Comparison of ENCODE assay signal across 8 mouse cellular contexts in the genomic region with DNA sequence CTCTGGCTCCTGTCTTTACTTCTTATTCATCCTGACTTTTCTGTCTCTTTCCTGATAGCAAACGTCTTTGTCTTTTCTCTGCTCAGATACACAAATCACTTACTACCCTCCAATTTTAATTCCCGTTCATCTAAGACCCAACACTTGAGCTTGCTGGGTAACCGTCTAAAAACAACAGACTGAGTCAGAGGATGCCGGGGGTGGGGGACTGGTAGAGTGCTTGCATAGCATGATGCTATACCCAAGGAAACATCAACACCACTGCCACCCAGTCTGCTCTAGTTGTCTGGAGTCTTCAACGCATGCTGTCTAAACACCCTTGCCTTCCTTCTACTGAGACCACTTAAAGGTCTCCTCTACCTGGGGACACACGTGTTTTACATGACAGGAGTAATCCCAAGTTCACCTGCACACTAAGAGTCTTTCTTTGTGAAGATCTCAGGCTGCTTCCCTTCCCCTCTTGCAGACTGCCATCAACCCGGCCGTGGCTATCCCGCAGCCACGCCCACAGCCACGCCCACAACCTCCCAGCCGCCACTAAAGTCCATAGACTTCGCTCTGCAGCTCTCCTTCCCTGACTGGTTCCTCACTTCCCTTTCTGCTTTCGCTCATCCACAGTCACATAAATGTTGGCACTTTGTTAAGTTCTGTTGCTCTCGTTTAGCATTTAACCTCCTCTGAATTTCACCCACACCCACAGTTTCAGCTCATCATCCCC. TPM values are rescaled to one million over a fixed set of nuclear protein-coding genes. Genes with fewer than 3 reads are reported as not detected.
DNase-seq lines count a peak whose midpoint lies in the region; ATAC-seq lines count a peak whose summit lies in the region.

No protein-coding gene starts in this region.

- H3K4me3 ChIP-seq in embryonic facial prominence, embryonic 11.5 days (ENCODE audit: low read depth, low read length): peak overlapping the region; percentile 11; the same call in 1 of the 2 replicates
- H3K4me3 ChIP-seq in heart, embryonic 13.5 days: peak overlapping the region; percentile 32
- peak overlapping the region; percentile 35 for H3K4me3 ChIP-seq in kidney, embryonic 15.5 days (replicated peaks)

- intact Hi-C loops in left cerebral cortex, postnatal 14 days (cut with DNase I): no loop called here

- H3K4me2 ChIP-seq in embryonic facial prominence, embryonic 11.5 days (ENCODE audit: low read depth, low read length): peak overlapping the region; percentile 34
- peak overlapping the region; percentile 63 for H3K4me2 ChIP-seq in heart, embryonic 13.5 days
- peak overlapping the region; percentile 63 for H3K4me2 ChIP-seq in kidney, embryonic 15.5 days

- no peaks in the 10 kb centered on the region for H3K4me1 ChIP-seq in embryonic facial prominence, embryonic 11.5 days (ENCODE audit: control insufficient read depth, insufficient read depth, low read length)
- H3K4me1 ChIP-seq in heart, embryonic 13.5 days: peaks cover 80% of the 10 kb centered on the region
- peaks cover 24% of the 10 kb centered on the region for H3K4me1 ChIP-seq in kidney, embryonic 15.5 days

- no peaks in the 10 kb centered on the region for H3K9me3 ChIP-seq in embryonic facial prominence, embryonic 11.5 days (replicated peaks; ENCODE audit: control insufficient read depth, low read length)
- no peaks in the 10 kb centered on the region for H3K9me3 ChIP-seq in heart, embryonic 13.5 days
- no peaks in the 10 kb centered on the region for H3K9me3 ChIP-seq in kidney, embryonic 15.5 days (replicated peaks)

- H3K36me3 ChIP-seq in embryonic facial prominence, embryonic 11.5 days (replicated peaks; ENCODE audit: control insufficient read depth, insufficient read depth, low read depth, low read length): no peaks in the 10 kb centered on the region
- no peaks in the 10 kb centered on the region for H3K36me3 ChIP-seq in heart, embryonic 13.5 days
- no peaks in the 10 kb centered on the region for H3K36me3 ChIP-seq in kidney, embryonic 15.5 days

- no peak overlapping the region for H3K27ac ChIP-seq in embryonic facial prominence, embryonic 11.5 days (replicated peaks; ENCODE audit: low read depth, low read length)
- H3K27ac ChIP-seq in heart, embryonic 13.5 days (replicated peaks): peak overlapping the region; percentile 66
- no peak overlapping the region for H3K27ac ChIP-seq in kidney, embryonic 15.5 days

- H3K9ac ChIP-seq in embryonic facial prominence, embryonic 11.5 days (replicated peaks; ENCODE audit: low read length): 0 out of 2 replicates have a peak overlapping the region, but pooled peaks have one; percentile 22
- peak overlapping the region; percentile 51; the same call in 1 of the 2 replicates for H3K9ac ChIP-seq in heart, embryonic 13.5 days
- H3K9ac ChIP-seq in kidney, embryonic 15.5 days: 0 out of 2 replicates have a peak overlapping the region, but pooled peaks have one; percentile 36

- 10% methylated on average over 15 of the region's 15 CpGs for WGBS in embryonic facial prominence, embryonic 11.5 days
- WGBS in heart, embryonic 13.5 days: 9% methylated on average over 15 of the region's 15 CpGs
- WGBS in kidney, embryonic 15.5 days: 9% methylated on average over 15 of the region's 15 CpGs

- peak; percentile 30 to 37 for DNase-seq in left cerebral cortex, postnatal 14 days (ENCODE audit: low spot score in 2 of 2)
- no peak for DNase-seq in left cerebral cortex, adult 8-10 months (ENCODE audit: low spot score in 2 of 2)
- peak; percentile 90 for DNase-seq in embryonic facial prominence, embryonic 11.5 days (ENCODE audit: low spot score)
- peak; percentile 82 for DNase-seq in lung, postnatal 10 days
- DNase-seq in ovary, postnatal 10 days (ENCODE audit: low spot score): peak; percentile 21
- DNase-seq in yolk sac, embryonic 10.5 days (ENCODE audit: low spot score): peak; percentile 77

- no peaks in the 10 kb centered on the region for H3K27me3 ChIP-seq in embryonic facial prominence, embryonic 11.5 days (ENCODE audit: control insufficient read depth, insufficient read depth, low read length)
- no peaks in the 10 kb centered on the region for H3K27me3 ChIP-seq in heart, embryonic 13.5 days (replicated peaks)
- peaks cover 13% of the 10 kb centered on the region; the same call in 1 of the 2 replicates for H3K27me3 ChIP-seq in kidney, embryonic 15.5 days

- no peak for ATAC-seq in embryonic facial prominence, embryonic 11.5 days (replicated peaks; ENCODE audit: insufficient number of reproducible peaks, low FRiP score, low TSS enrichment, low read depth)
- ATAC-seq in heart, embryonic 13.5 days (ENCODE audit: extremely low read depth, insufficient number of reproducible peaks, low FRiP score, low TSS enrichment): no peak
- ATAC-seq in kidney, embryonic 15.5 days (replicated peaks; ENCODE audit: low FRiP score): no peak; the same call in 1 of the 2 replicates

RNA-seq across cellular contexts. Expression of a gene that starts 17.5 kb away (rescaled TPM):
- total RNA-seq in left cerebral cortex, postnatal 14 days (2021): 10 to 100 TPM in 1 of 2 experiments, 1 to 10 TPM in 1; 9.9 to 11.3 TPM
- 1 to 10 TPM; 4.8 to 6.2 (median 5.5) TPM for total RNA-seq in left cerebral cortex, adult 8-10 months (2022)
- polyA plus RNA-seq in embryonic facial prominence, embryonic 11.5 days (2014; fragmentation: Nextera tagmentation; extraction: Ambion mirVana): 0.39 and 0.41 TPM in 2 replicates
- polyA plus RNA-seq in heart, embryonic 13.5 days (2015; fragmentation: Nextera tagmentation; extraction: Ambion mirVana): 1.3 and 1.8 TPM in 2 replicates
- 0.26 and 0.40 TPM in 2 replicates for polyA plus RNA-seq in kidney, embryonic 15.5 days (2015; fragmentation: Nextera tagmentation; extraction: Ambion mirVana)

Comparison
In these comparisons a context has a peak if more than half of its experiments do, and no peak if none do; other contexts are left out.
1. DNase-seq: peak in left cerebral cortex, postnatal 14 days (2 of 2), embryonic facial prominence, embryonic 11.5 days (single experiment), lung, postnatal 10 days (single experiment), ovary, postnatal 10 days (single experiment) and yolk sac, embryonic 10.5 days (single experiment); none in left cerebral cortex, adult 8-10 months (0 of 2).
2. Peak in every context shown above with its lines, with median percentiles within 50 percentile points of each other: H3K4me2 ChIP-seq, H3K4me3 ChIP-seq and H3K9ac ChIP-seq.